Mouse (Mus musculus): ENCODE results near the gene Rab32. TPM values are rescaled to one million over a fixed set of nuclear protein-coding genes. Genes with fewer than 3 reads are reported as not detected.

The Rab32 gene
- polyA plus RNA-seq, 2 experiments = 16.9 to 34.9 TPM

- Histone ChIP-seq H3K9ac (ENCODE audit: low read depth, low read length, severe bottlenecking) (no peak overlapping the region), H3K27ac (replicated peaks; ENCODE audit: low read depth, low read length) (no peak overlapping the region), H3K4me1 (ENCODE audit: control insufficient read depth, insufficient read depth, low read length) (no peaks in the 10 kb centered on the region), H3K36me3 (ENCODE audit: control insufficient read depth, insufficient read depth, low read length) (peaks cover 5% of the 10 kb centered on the region; the same call in 1 of the 2 replicates), H3K4me3 (replicated peaks; ENCODE audit: low read length) (no peak overlapping the region), H3K9me3 (ENCODE audit: control insufficient read depth, low read length) (no peaks in the 10 kb centered on the region), H3K27me3 (ENCODE audit: control insufficient read depth, insufficient read depth, low read length) (no peaks in the 10 kb centered on the region), H3K4me2 (replicated peaks; ENCODE audit: low read depth, low read length, severe bottlenecking) (no peak overlapping the region)
- no peak for ATAC-seq (ENCODE audit: low FRiP score, low read depth)
- DNase-seq (ENCODE audit: low spot score) = no peak
- no peak for TF ChIP-seq POLR2A (IDR thresholded peaks at IDR 0.05; ENCODE audit: borderline replicate concordance, extremely low read depth, insufficient read depth, insufficient read length)
- 91% methylated on average over 3 of the region's 3 CpGs for WGBS
Observed at GRCm38 (mm10) chr10:10544955-10545354, 13.1 kb downstream of the Rab32 start.

Other genes starting within 250 kb of the Rab32 start
- gene Adgb, start 85.9 kb downstream of the Rab32 start, polyA plus RNA-seq (2012; rRNA removed) = 0.27 and 0.47 TPM in 2 replicates
- 0.10 and 0.12 TPM in 2 replicates for gene Adgb, start 85.9 kb downstream of the Rab32 start, polyA plus RNA-seq (2014; fragmentation: Nextera tagmentation; extraction: Ambion mirVana)
- gene Gm10944, start 123.1 kb upstream of the Rab32 start, polyA plus RNA-seq (2012; rRNA removed) = not detected in 2 replicates
- gene Gm10944, start 123.1 kb upstream of the Rab32 start, polyA plus RNA-seq (2014; fragmentation: Nextera tagmentation; extraction: Ambion mirVana) = not detected in 2 replicates

Measured in limb, embryonic 14.5 days (tissue).